Mouse (Mus musculus): ENCODE measurements at regions not wholly inside any gene's neighbourhood (a gene's known extent, or its start where the extent isn't known, plus 50 kb on each side); places are given as distances from the start of the nearest gene placed in this dataset.

- TF ChIP-seq EP300 (IDR thresholded peaks at IDR 0.05; ENCODE audit: insufficient read depth, low read depth, low read length) (no peak), POLR2A (IDR thresholded peaks at IDR 0.05; ENCODE audit: insufficient read depth, low read length) (no peak), CTCF (IDR thresholded peaks at IDR 0.05; ENCODE audit: low read depth, low read length) (no peak)
These were observed 178.4 kb upstream of the Serp2 start for GRCm38 (mm10) chr14:76735107-76735506.

Data from ES-Bruce4 (cell line).